Mouse (Mus musculus) heart, postnatal 0 days (tissue): Measurements from ENCODE around the gene Cfap45. TPM values are rescaled to one million over a fixed set of nuclear protein-coding genes. Genes with fewer than 3 reads are reported as not detected.

Experiments used
- ATAC-seq: fragments of 200-750 bp; cut with Nextera tagmentation; 2 replicates; pipeline ENCODE4 v1.8.0; 2017; ENCODE audit warnings: low read depth, moderate number of reproducible peaks, moderate library complexity; ENCODE audit not compliant: insufficient read depth
- DNase-seq: peaks from one replicate; pipeline ENCODE4 v3.0.0-alpha.2; 2016; ENCODE audit warnings: low spot score
- H3K27ac ChIP-seq: fragments of 300-500 bp; sonication (generic); 2 replicates; pipeline ENCODE4 v1.5.1; 2014; ENCODE audit warnings: low read depth, mild to moderate bottlenecking
- H3K27me3 ChIP-seq: fragments of 300-500 bp; sonication (generic); 2 replicates; pipeline ENCODE4 v1.6.1; 2014; ENCODE audit warnings: low read length, mixed read lengths; ENCODE audit not compliant: control insufficient read depth, insufficient read depth
- H3K36me3 ChIP-seq: fragments of 300-500 bp; sonication (generic); replicated peaks from 2 replicates; pipeline ENCODE4 v1.6.1; 2014; ENCODE audit warnings: low read length, mixed read lengths; ENCODE audit not compliant: control insufficient read depth, insufficient read depth
- H3K4me1 ChIP-seq: fragments of 300-500 bp; sonication (generic); 2 replicates; pipeline ENCODE4 v1.6.1; 2014; ENCODE audit warnings: antibody characterized with exemption; ENCODE audit not compliant: control insufficient read depth, insufficient read depth
- H3K4me2 ChIP-seq: fragments of 300-500 bp; sonication (generic); 2 replicates; pipeline ENCODE4 v1.6.1; 2014; ENCODE audit warnings: low read depth, mild to moderate bottlenecking, low read length, moderate library complexity
- H3K4me3 ChIP-seq: fragments of 300-500 bp; sonication (generic); 2 replicates; pipeline ENCODE4 v1.5.1; 2014; ENCODE audit warnings: low read depth, low read length
- H3K9ac ChIP-seq: fragments of 300-500 bp; sonication (generic); replicated peaks from 2 replicates; pipeline ENCODE4 v1.6.1; 2014; ENCODE audit warnings: low read depth, low read length, mixed read lengths
- H3K9me3 ChIP-seq: fragments of 300-500 bp; sonication (generic); replicated peaks from 2 replicates; pipeline ENCODE4 v1.6.1; 2016; ENCODE audit warnings: low read length; ENCODE audit not compliant: control insufficient read depth
- CTCF ChIP-seq: IDR thresholded peaks from 2 replicates; pipeline ENCODE4 v1.5.1; 2016; ENCODE audit warnings: antibody characterized with exemption, control low read depth, low read depth
- EP300 ChIP-seq: IDR thresholded peaks from 2 replicates; pipeline ENCODE4 v1.6.1; 2016; ENCODE audit warnings: antibody characterized with exemption, low read depth
- WGBS: fragments of 180-500 bp; shearing (Covaris S2); extraction: QIAGEN DNeasy Blood & Tissue Kit; methylation state at CpG from one replicate; pipeline ENCODE4 v1.1.7; 2014; 5-methylcytosine and 5-hydroxymethylcytosine counted together
- polyA plus RNA-seq: library from polyadenylated mRNA; unstranded; fragments of >200 nt; fragmentation: Nextera tagmentation; extraction: Ambion mirVana; gene quantifications from 2 replicates; pipeline ENCODE4 v1.2.1, GENCODE M21; 2015
- total RNA-seq: library from RNA; depleted of rRNA; stranded (reverse); fragments of >200 nt; gene quantifications from 2 replicates; pipeline ENCODE4 v1.2.3, GENCODE M21; 2014; ENCODE audit warnings: low replicate concordance; rRNA removed

Cfap45 gene
- total and polyA plus RNA-seq, 2 experiments from 2014 or later = 2.6 to 6.6 TPM

- no peaks in the 10 kb centered on the region for H3K4me1 ChIP-seq
- no peak for ATAC-seq
- H3K4me2 ChIP-seq = no peak overlapping the region
- H3K27me3 ChIP-seq = no peaks in the 10 kb centered on the region
- H3K9me3 ChIP-seq = no peaks in the 10 kb centered on the region
- no peaks in the 10 kb centered on the region for H3K36me3 ChIP-seq
- no peak overlapping the region for H3K27ac ChIP-seq
- 69% methylated on average over 2 of the region's 2 CpGs for WGBS
- TF ChIP-seq EP300 (no peak), CTCF (no peak)
- no peak for DNase-seq
- H3K4me3 ChIP-seq = no peak overlapping the region
- no peak overlapping the region for H3K9ac ChIP-seq
These were observed 73.4 kb downstream of the Cfap45 start for GRCm38 (mm10) chr1:172593956-172594355.

- ATAC-seq (no peak), DNase-seq (no peak)
- Histone ChIP-seq H3K9me3 (no peaks in the 10 kb centered on the region), H3K4me3 (no peak overlapping the region), H3K27me3 (no peaks in the 10 kb centered on the region), H3K4me1 (no peaks in the 10 kb centered on the region), H3K9ac (no peak overlapping the region), H3K36me3 (no peaks in the 10 kb centered on the region), H3K27ac (no peak overlapping the region), H3K4me2 (no peak overlapping the region)
- TF ChIP-seq EP300 (no peak), CTCF (peak; percentile 53)
These were observed 73.9 kb downstream of the Cfap45 start for GRCm38 (mm10) chr1:172594495-172594894.

Other genes starting within 250 kb of the Cfap45 start
- 130 and 131 TPM in 2 replicates for gene Atp1a2, start 222.7 kb upstream of the Cfap45 start, total RNA-seq
- 27.1 and 29.0 TPM in 2 replicates for gene Atp1a2, start 222.7 kb upstream of the Cfap45 start, polyA plus RNA-seq
- gene Kcnj9, start 191.5 kb upstream of the Cfap45 start, total RNA-seq = not detected in 2 replicates
- gene Kcnj9, start 191.5 kb upstream of the Cfap45 start, polyA plus RNA-seq = not detected in 2 replicates
- gene Kcnj10, start 179.6 kb upstream of the Cfap45 start, total RNA-seq = not detected in 2 replicates
- 0.03 TPM in 1 of 2 replicates, not detected in the other for gene Kcnj10, start 179.6 kb upstream of the Cfap45 start, polyA plus RNA-seq
- 13.8 and 14.8 TPM in 2 replicates for gene Pigm, start 144.3 kb upstream of the Cfap45 start, total RNA-seq
- 2.1 and 2.2 TPM in 2 replicates for gene Pigm, start 144.3 kb upstream of the Cfap45 start, polyA plus RNA-seq
- 1.9 and 5.8 TPM in 2 replicates for gene Slamf9, start 45.4 kb upstream of the Cfap45 start, total RNA-seq
- 1.6 and 2.0 TPM in 2 replicates for gene Slamf9, start 45.4 kb upstream of the Cfap45 start, polyA plus RNA-seq
- 3.2 and 15.5 TPM in 2 replicates for gene Igsf9, start 39.0 kb upstream of the Cfap45 start, total RNA-seq
- gene Igsf9, start 39.0 kb upstream of the Cfap45 start, polyA plus RNA-seq = 0.75 and 0.78 TPM in 2 replicates
- 235 and 276 TPM in 2 replicates for gene Tagln2, start 20.8 kb upstream of the Cfap45 start, total RNA-seq
- 203 and 209 TPM in 2 replicates for gene Tagln2, start 20.8 kb upstream of the Cfap45 start, polyA plus RNA-seq
- gene Vsig8, start 35.1 kb downstream of the Cfap45 start, total RNA-seq = not detected in 2 replicates
- gene Vsig8, start 35.1 kb downstream of the Cfap45 start, polyA plus RNA-seq = 0.12 and 0.19 TPM in 2 replicates
- gene Slamf8, start 69.8 kb downstream of the Cfap45 start, total RNA-seq = 0.46 TPM in 1 of 2 replicates, not detected in the other
- gene Slamf8, start 69.8 kb downstream of the Cfap45 start, polyA plus RNA-seq = not detected in 2 replicates
- gene Fcrl6, start 81.8 kb downstream of the Cfap45 start, total RNA-seq = not detected in 2 replicates
- gene Fcrl6, start 81.8 kb downstream of the Cfap45 start, polyA plus RNA-seq = not detected in 2 replicates
- gene Dusp23, start 112.2 kb downstream of the Cfap45 start, total RNA-seq = 2.6 and 7.3 TPM in 2 replicates
- gene Dusp23, start 112.2 kb downstream of the Cfap45 start, polyA plus RNA-seq = 12.3 and 12.6 TPM in 2 replicates
- gene Crp, start 177.3 kb downstream of the Cfap45 start, total RNA-seq = not detected in 2 replicates
- not detected in 2 replicates for gene Crp, start 177.3 kb downstream of the Cfap45 start, polyA plus RNA-seq